In the genomic region with DNA sequence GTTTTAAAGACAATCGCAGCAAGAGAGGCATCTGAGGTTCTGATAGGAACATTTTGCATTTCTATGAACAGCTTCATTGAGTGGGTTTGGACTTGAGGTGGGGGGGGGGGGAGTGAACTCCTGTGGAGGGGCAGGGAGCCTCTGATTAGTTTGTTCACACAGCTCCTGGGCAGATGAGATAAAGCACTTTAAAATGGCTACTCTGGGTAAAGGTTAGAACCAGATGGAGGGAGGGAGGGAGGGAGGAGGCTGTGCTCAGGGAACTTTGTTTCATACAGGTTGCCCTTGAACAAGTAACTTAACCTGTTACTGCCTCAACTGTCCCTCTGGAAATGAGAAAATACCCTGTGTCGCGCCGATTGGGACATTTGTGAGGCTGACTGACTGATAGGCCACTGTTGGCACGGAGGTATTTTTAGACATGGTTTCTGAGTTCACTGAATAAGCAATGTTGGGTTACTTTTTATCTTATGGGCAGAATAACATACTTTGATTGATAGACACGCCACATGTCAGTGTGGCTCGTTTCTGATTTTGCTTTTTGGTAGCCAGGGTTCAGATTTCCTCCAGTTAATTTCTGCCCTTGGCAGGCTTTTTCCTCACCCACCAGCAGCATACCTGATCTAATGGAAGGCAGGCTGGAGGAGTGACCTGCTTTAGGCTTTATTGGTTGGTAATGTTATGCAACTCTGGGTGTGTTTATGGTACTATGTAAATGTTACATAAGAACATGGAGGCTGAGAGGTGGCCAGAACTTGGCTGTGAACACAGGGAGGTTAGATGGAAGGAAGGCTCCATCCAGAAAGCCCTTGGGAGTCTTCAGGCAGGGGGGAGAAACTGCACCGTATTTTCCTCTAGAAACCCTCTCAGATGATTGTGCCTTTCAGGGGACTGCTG, we compare ENCODE assay signal across 8 mouse cellular contexts. TPM values are rescaled to one million over a fixed set of nuclear protein-coding genes. Genes with fewer than 3 reads are reported as not detected.
DNase-seq lines count a peak whose midpoint lies in the region; ATAC-seq and TF ChIP-seq lines count a peak whose summit lies in the region.

No protein-coding gene starts in this region.

- H3K9ac ChIP-seq in hindbrain, embryonic 12.5 days = no peak overlapping the region
- H3K9ac ChIP-seq in heart, postnatal 0 days (replicated peaks; ENCODE audit: low read depth, low read length) = peak overlapping the region; percentile 11; the same call in 1 of the 2 replicates
- H3K9ac ChIP-seq in midbrain, embryonic 14.5 days (replicated peaks; ENCODE audit: low read length) = no peak overlapping the region; the same call in 1 of the 2 replicates

- no peak overlapping the region for H3K27ac ChIP-seq in hindbrain, embryonic 12.5 days
- H3K27ac ChIP-seq in hindbrain, embryonic 10.5 days = no peak overlapping the region
- H3K27ac ChIP-seq in heart, postnatal 0 days (ENCODE audit: low read depth) = peak overlapping the region; percentile 90
- no peak overlapping the region for H3K27ac ChIP-seq in midbrain, embryonic 14.5 days (replicated peaks; ENCODE audit: low read depth, low read length)

- H3K4me2 ChIP-seq in hindbrain, embryonic 12.5 days (replicated peaks) = peak overlapping the region; percentile 93
- peak overlapping the region; percentile 83 for H3K4me2 ChIP-seq in heart, postnatal 0 days (ENCODE audit: low read depth, low read length)
- peak overlapping the region; percentile 90 for H3K4me2 ChIP-seq in midbrain, embryonic 14.5 days (ENCODE audit: low read length)

- no peak for DNase-seq in hindbrain, embryonic 10.5 days (ENCODE audit: low spot score)
- peak; percentile 33 for DNase-seq in c-Kit-positive CD71-positive TER-119-positive erythroid progenitor cells, embryonic 14.5 days (ENCODE audit: low spot score)
- DNase-seq in heart, postnatal 0 days (ENCODE audit: low spot score) = peak; percentile 56
- no peak for DNase-seq in midbrain, embryonic 14.5 days
- DNase-seq in ovary, adult 18-20 months (ENCODE audit: low spot score) = no peak
- DNase-seq in MN1 (ENCODE audit: low spot score) = no peak
- DNase-seq in thymus, postnatal 10 days (ENCODE audit: low spot score in 2 of 2) = no peak

- no peaks in the 10 kb centered on the region for H3K9me3 ChIP-seq in hindbrain, embryonic 12.5 days (replicated peaks)
- H3K9me3 ChIP-seq in hindbrain, embryonic 10.5 days = no peaks in the 10 kb centered on the region
- no peaks in the 10 kb centered on the region for H3K9me3 ChIP-seq in heart, postnatal 0 days (replicated peaks; ENCODE audit: control insufficient read depth, low read length)
- no peaks in the 10 kb centered on the region for H3K9me3 ChIP-seq in midbrain, embryonic 14.5 days (ENCODE audit: control insufficient read depth, low read length)

- H3K27me3 ChIP-seq in hindbrain, embryonic 12.5 days = peaks cover 6% of the 10 kb centered on the region; the same call in 1 of the 2 replicates
- peaks cover 11% of the 10 kb centered on the region for H3K27me3 ChIP-seq in hindbrain, embryonic 10.5 days (ENCODE audit: insufficient read depth, poor library complexity, severe bottlenecking)
- no peaks in the 10 kb centered on the region for H3K27me3 ChIP-seq in heart, postnatal 0 days (ENCODE audit: control insufficient read depth, insufficient read depth, low read length)
- H3K27me3 ChIP-seq in midbrain, embryonic 14.5 days (ENCODE audit: control insufficient read depth, insufficient read depth, low read length) = no peaks in the 10 kb centered on the region

- 71% methylated on average over 8 of the region's 8 CpGs for WGBS in hindbrain, embryonic 12.5 days
- WGBS in hindbrain, embryonic 10.5 days = 80% methylated on average over 8 of the region's 8 CpGs
- 21% methylated on average over 8 of the region's 8 CpGs for WGBS in heart, postnatal 0 days
- WGBS in midbrain, embryonic 14.5 days = 76% methylated on average over 8 of the region's 8 CpGs

- H3K36me3 ChIP-seq in hindbrain, embryonic 12.5 days = no peaks in the 10 kb centered on the region
- H3K36me3 ChIP-seq in hindbrain, embryonic 10.5 days = no peaks in the 10 kb centered on the region
- H3K36me3 ChIP-seq in heart, postnatal 0 days (replicated peaks; ENCODE audit: control insufficient read depth, insufficient read depth, low read length) = no peaks in the 10 kb centered on the region
- H3K36me3 ChIP-seq in midbrain, embryonic 14.5 days (ENCODE audit: control insufficient read depth, insufficient read depth, low read length) = no peaks in the 10 kb centered on the region

- peaks cover 66% of the 10 kb centered on the region for H3K4me1 ChIP-seq in hindbrain, embryonic 12.5 days
- peaks cover 79% of the 10 kb centered on the region for H3K4me1 ChIP-seq in hindbrain, embryonic 10.5 days (replicated peaks)
- peaks cover 58% of the 10 kb centered on the region for H3K4me1 ChIP-seq in heart, postnatal 0 days (ENCODE audit: control insufficient read depth, insufficient read depth)
- H3K4me1 ChIP-seq in midbrain, embryonic 14.5 days (ENCODE audit: control insufficient read depth, insufficient read depth, low read length) = peaks cover 42% of the 10 kb centered on the region

- ATAC-seq in hindbrain, embryonic 12.5 days (ENCODE audit: low FRiP score) = no peak
- ATAC-seq in heart, postnatal 0 days (ENCODE audit: insufficient read depth, low read depth) = no peak
- ATAC-seq in midbrain, embryonic 14.5 days (ENCODE audit: low FRiP score, low TSS enrichment) = no peak

- TF ChIP-seq CTCF in heart, postnatal 0 days (IDR thresholded peaks at IDR 0.05; ENCODE audit: low read depth) = no peak

- TF ChIP-seq EP300 in heart, postnatal 0 days (IDR thresholded peaks at IDR 0.05; ENCODE audit: low read depth) = no peak

- no peak overlapping the region for H3K4me3 ChIP-seq in hindbrain, embryonic 12.5 days
- no peak overlapping the region for H3K4me3 ChIP-seq in hindbrain, embryonic 10.5 days
- H3K4me3 ChIP-seq in heart, postnatal 0 days (ENCODE audit: low read depth, low read length) = no peak overlapping the region
- H3K4me3 ChIP-seq in midbrain, embryonic 14.5 days (replicated peaks; ENCODE audit: low read depth, low read length) = no peak overlapping the region; the same call in 1 of the 2 replicates

RNA-seq across cellular contexts. Expression of a gene that starts 3.2 kb away (rescaled TPM):
- polyA plus RNA-seq in hindbrain, embryonic 12.5 days (2016; fragmentation: Nextera tagmentation; extraction: Ambion mirVana) = 12.2 and 15.5 TPM in 2 replicates
- polyA plus RNA-seq in hindbrain, embryonic 10.5 days (2016; fragmentation: Nextera tagmentation; extraction: Ambion mirVana) = 6.3 and 10.9 TPM in 2 replicates
- total RNA-seq in heart, postnatal 0 days (2014; rRNA removed; ENCODE audit: low replicate concordance) = 22.3 and 25.9 TPM in 2 replicates
- polyA plus RNA-seq in heart, postnatal 0 days (2015; fragmentation: Nextera tagmentation; extraction: Ambion mirVana) = 5.2 and 5.8 TPM in 2 replicates
- 30.4 and 39.0 TPM in 2 replicates for polyA plus RNA-seq in midbrain, embryonic 14.5 days (2014; fragmentation: Nextera tagmentation; extraction: Ambion mirVana)

RNA-seq across cellular contexts. Expression of a gene that starts 46.9 kb away (rescaled TPM):
- 4.8 and 8.2 TPM in 2 replicates for polyA plus RNA-seq in hindbrain, embryonic 12.5 days (2016; fragmentation: Nextera tagmentation; extraction: Ambion mirVana)
- polyA plus RNA-seq in hindbrain, embryonic 10.5 days (2016; fragmentation: Nextera tagmentation; extraction: Ambion mirVana) = 5.5 and 5.8 TPM in 2 replicates
- 8.0 and 21.3 TPM in 2 replicates for total RNA-seq in heart, postnatal 0 days (2014; rRNA removed; ENCODE audit: low replicate concordance)
- polyA plus RNA-seq in heart, postnatal 0 days (2015; fragmentation: Nextera tagmentation; extraction: Ambion mirVana) = 2.0 and 2.3 TPM in 2 replicates
- 0.93 and 0.97 TPM in 2 replicates for polyA plus RNA-seq in midbrain, embryonic 14.5 days (2014; fragmentation: Nextera tagmentation; extraction: Ambion mirVana)

RNA-seq across cellular contexts. Expression of a gene that starts 48.7 kb away (rescaled TPM):
- 11.6 TPM in 2 replicates for polyA plus RNA-seq in hindbrain, embryonic 12.5 days (2016; fragmentation: Nextera tagmentation; extraction: Ambion mirVana)
- polyA plus RNA-seq in hindbrain, embryonic 10.5 days (2016; fragmentation: Nextera tagmentation; extraction: Ambion mirVana) = 8.7 and 10.8 TPM in 2 replicates
- total RNA-seq in heart, postnatal 0 days (2014; rRNA removed; ENCODE audit: low replicate concordance) = 18.6 and 36.0 TPM in 2 replicates
- polyA plus RNA-seq in heart, postnatal 0 days (2015; fragmentation: Nextera tagmentation; extraction: Ambion mirVana) = 9.3 and 10.4 TPM in 2 replicates
- polyA plus RNA-seq in midbrain, embryonic 14.5 days (2014; fragmentation: Nextera tagmentation; extraction: Ambion mirVana) = 3.3 and 4.4 TPM in 2 replicates

Comparison
In these comparisons a context has a peak if more than half of its experiments do, and no peak if none do; other contexts are left out.
1. DNase-seq: peak in c-Kit-positive CD71-positive TER-119-positive erythroid progenitor cells, embryonic 14.5 days (single experiment) and heart, postnatal 0 days (single experiment); none in hindbrain, embryonic 10.5 days (single experiment), midbrain, embryonic 14.5 days (single experiment), ovary, adult 18-20 months (single experiment), MN1 (single experiment) and thymus, postnatal 10 days (0 of 2).
2. Peak in every context shown above with its lines, with median percentiles within 50 percentile points of each other: H3K4me2 ChIP-seq.